ENCODE assay signal across 1 mouse cellular context in the genomic region with DNA sequence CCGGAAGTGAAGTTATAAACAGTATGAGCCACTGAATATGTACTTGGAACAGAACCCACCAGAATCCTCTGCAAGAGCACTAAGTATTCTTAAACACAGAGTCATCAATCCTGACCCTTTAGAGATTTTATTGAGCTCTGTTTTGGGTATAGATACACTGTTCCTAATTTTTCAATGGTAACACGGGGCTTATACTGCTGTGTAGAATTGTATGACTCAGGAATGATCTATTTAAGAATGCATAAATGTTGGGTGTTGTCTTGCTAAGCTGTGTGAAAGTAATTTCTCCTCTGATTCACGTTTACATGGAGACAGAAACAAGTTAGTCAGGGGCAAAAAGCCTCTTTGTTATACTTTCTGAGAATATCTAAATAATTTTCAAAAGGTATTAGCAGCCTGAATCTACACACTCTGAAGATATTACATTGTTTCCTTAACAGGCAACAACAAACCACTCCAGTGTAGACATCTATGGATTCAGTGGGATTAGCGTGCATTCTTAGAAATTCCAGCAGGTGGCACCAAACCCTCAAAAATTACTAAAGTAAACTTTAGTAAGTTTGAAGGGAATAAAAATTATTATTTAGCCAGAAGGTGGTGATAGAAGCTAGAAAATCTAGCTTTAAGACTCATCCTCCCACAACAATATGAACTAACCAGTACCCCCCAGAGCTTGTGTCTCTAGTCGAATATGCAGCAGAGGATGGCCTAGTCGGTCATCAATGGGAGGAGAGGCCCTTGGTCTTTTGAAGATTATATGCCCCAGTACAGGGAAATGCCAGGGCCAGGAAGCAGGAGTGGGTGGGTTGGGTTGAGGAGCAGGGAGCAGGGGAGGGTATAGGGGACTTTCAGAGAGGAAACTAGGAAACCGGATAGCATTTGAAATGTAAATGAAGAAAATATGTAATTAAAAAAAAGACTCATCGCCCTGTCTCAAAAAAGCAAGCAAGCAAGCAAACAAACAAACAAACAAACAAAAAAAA.
TF ChIP-seq lines count a peak whose summit lies in the region.

No protein-coding gene starts in this region.

TF ChIP-seq in MEL, 35 proteins besides CTCF, POLR2A, EP300 and RAD21 (continued from another document):
- TF ChIP-seq ZC3H11A (IDR thresholded peaks at IDR 0.05; ENCODE audit: low read depth, low read length) (peak; percentile 83), NELFE (IDR thresholded peaks at IDR 0.05; ENCODE audit: low read depth, low read length) (no peak), POLR2AphosphoS2 (IDR thresholded peaks at IDR 0.05; ENCODE audit: low read length) (no peak), USF1 (IDR thresholded peaks at IDR 0.05; ENCODE audit: low read depth, low read length) (no peak), POLR2AphosphoS5 (IDR thresholded peaks at IDR 0.05; ENCODE audit: borderline replicate concordance, low read depth, low read length) (no peak), E2F4 (IDR thresholded peaks at IDR 0.05; ENCODE audit: borderline replicate concordance, low read depth, low read length) (no peak), ZKSCAN1 (IDR thresholded peaks at IDR 0.05; ENCODE audit: low read depth, low read length) (no peak), JUND (IDR thresholded peaks at IDR 0.05; ENCODE audit: low read depth, low read length) (no peak), SMC3 (IDR thresholded peaks at IDR 0.05; ENCODE audit: low read depth, low read length) (peak; percentile 76), MAFK (IDR thresholded peaks at IDR 0.05; ENCODE audit: borderline replicate concordance, low read depth, low read length) (no peak)
TF ChIP-seq in MEL: peak in this region for 2.
